Mouse (Mus musculus) heart, postnatal 0 days (tissue): ENCODE data around the gene Acaa1b.

Source experiments
- CTCF ChIP-seq: IDR thresholded peaks from 2 replicates; pipeline ENCODE4 v1.5.1; 2016; ENCODE audit warnings: antibody characterized with exemption, control low read depth, low read depth
- EP300 ChIP-seq: IDR thresholded peaks from 2 replicates; pipeline ENCODE4 v1.6.1; 2016; ENCODE audit warnings: antibody characterized with exemption, low read depth

GRCm38 (mm10) chr9:119158861-119159260 is 2.0 kb upstream of the Acaa1b start, which contains the start of gene Gm47289:
- TF ChIP-seq CTCF (no peak), EP300 (no peak)
